In genomic region chr7:75110689-75111088, GRCm38 (mm10) we compare ENCODE assay signal across 8 mouse cellular contexts.
DNase-seq lines count a peak whose midpoint lies in the region; ATAC-seq lines count a peak whose summit lies in the region.
"Had no signal": no experiment of that assay in that cellular context is flagged by ENCODE, and none has a peak within 500 bp of the region (broad histone marks: within the 10 kb centered on the region; RNA-seq: fewer than 3 reads in every experiment).

No protein-coding gene starts in this region.

- WGBS in midbrain, embryonic 11.5 days = 17% methylated on average over 6 of the region's 6 CpGs
- WGBS in midbrain, embryonic 10.5 days = 14% methylated on average over 6 of the region's 6 CpGs

- H3K36me3 ChIP-seq in midbrain, embryonic 11.5 days (ENCODE audit: control insufficient read depth, insufficient read depth, low read length) = no peaks in the 10 kb centered on the region
- no peaks in the 10 kb centered on the region for H3K36me3 ChIP-seq in midbrain, embryonic 10.5 days
- H3K36me3 ChIP-seq: heart, embryonic 15.5 days had no signal

- no peaks in the 10 kb centered on the region for H3K4me1 ChIP-seq in midbrain, embryonic 11.5 days (ENCODE audit: control insufficient read depth, insufficient read depth, low read length)
- H3K4me1 ChIP-seq in midbrain, embryonic 10.5 days = no peaks in the 10 kb centered on the region
- H3K4me1 ChIP-seq: heart, embryonic 15.5 days had no signal

- no peak for ATAC-seq in midbrain, embryonic 11.5 days (ENCODE audit: low FRiP score)

- intact Hi-C loops in left cerebral cortex, postnatal 14 days (cut with DNase I) = loop anchor here (2.0 kb wide), 2 partner anchors 556 to 740 kb away; partner anchors contain the start of gene Slco3a1

- peak; percentile 90 for DNase-seq in midbrain, embryonic 11.5 days (ENCODE audit: low spot score, missing footprints)
- DNase-seq in midbrain, embryonic 10.5 days (ENCODE audit: low spot score) = no peak
- peak; percentile 66 for DNase-seq in NIH3T3 (ENCODE audit: low read depth)
- peak; percentile 63 to 78 for DNase-seq in cerebellum, adult 18-20 months
- peak; percentile 64 for DNase-seq in forelimb bud, embryonic 11.5 days (ENCODE audit: low read depth, low spot score)
- peak; percentile 60 to 77 for DNase-seq in left cerebral cortex, postnatal 14 days (ENCODE audit: low spot score in 2 of 2)
- DNase-seq in retina, postnatal 1 day = peak; percentile 77

- no peak overlapping the region for H3K27ac ChIP-seq in midbrain, embryonic 11.5 days (ENCODE audit: low read depth, low read length)
- no peak overlapping the region for H3K27ac ChIP-seq in midbrain, embryonic 10.5 days (replicated peaks)
- H3K27ac ChIP-seq: heart, embryonic 15.5 days had no signal

- no peak overlapping the region for H3K4me3 ChIP-seq in midbrain, embryonic 11.5 days (ENCODE audit: low read depth, low read length)
- no peak overlapping the region for H3K4me3 ChIP-seq in midbrain, embryonic 10.5 days
- H3K4me3 ChIP-seq: heart, embryonic 15.5 days had no signal

- H3K27me3 ChIP-seq in midbrain, embryonic 11.5 days (ENCODE audit: control insufficient read depth, insufficient read depth, low read length) = no peaks in the 10 kb centered on the region
- no peaks in the 10 kb centered on the region for H3K27me3 ChIP-seq in midbrain, embryonic 10.5 days (ENCODE audit: low read depth, poor library complexity, severe bottlenecking)
- H3K27me3 ChIP-seq: heart, embryonic 15.5 days had no signal

- H3K9me3 ChIP-seq in midbrain, embryonic 11.5 days (ENCODE audit: control insufficient read depth, low read length) = no peaks in the 10 kb centered on the region
- no peaks in the 10 kb centered on the region for H3K9me3 ChIP-seq in midbrain, embryonic 10.5 days (replicated peaks)
- H3K9me3 ChIP-seq: heart, embryonic 15.5 days had no signal

- no peak overlapping the region for H3K4me2 ChIP-seq in midbrain, embryonic 11.5 days
- H3K4me2 ChIP-seq: heart, embryonic 15.5 days had no signal

- H3K9ac ChIP-seq in midbrain, embryonic 11.5 days (ENCODE audit: low read length) = no peak overlapping the region
- H3K9ac ChIP-seq: heart, embryonic 15.5 days had no signal
